Mouse (Mus musculus): ENCODE data around the gene Nudc. TPM values are rescaled to one million over a fixed set of nuclear protein-coding genes. Genes with fewer than 3 reads are reported as not detected.
A peak's percentile ranks its signal among the peaks of the same experiment; 100 is the strongest.
"Not testable (repeated sequence)": the region's sequence is repeated elsewhere in the genome, so short reads cannot be mapped to it uniquely, and the experiment has no call there.

Gene Nudc
- total RNA-seq, 1 experiment from 2014 or later = 65.1 TPM

- no peak for ATAC-seq (ENCODE audit: extremely low read depth, insufficient number of reproducible peaks, low FRiP score, poor library complexity, severe bottlenecking)
These were observed 7.1 kb upstream of the Nudc start, which contains the start of gene Nr0b2 for GRCm38 (mm10) chr4:133552768-133553447. Gene Nr0b2, plus strand, starts transcription at chr4:133553376.

GRCm38 (mm10) chr4:133552029-133552428 is 6.2 kb upstream of the Nudc start:
- ATAC-seq (ENCODE audit: extremely low read depth, insufficient number of reproducible peaks, low FRiP score, poor library complexity, severe bottlenecking) = no peak

GRCm38 (mm10) chr4:133536652-133537051 is 9.1 kb downstream of the Nudc start:
- ATAC-seq (ENCODE audit: extremely low read depth, insufficient number of reproducible peaks, low FRiP score, poor library complexity, severe bottlenecking) = no peak

GRCm38 (mm10) chr4:133536081-133536480 is 9.7 kb downstream of the Nudc start:
- no peak for ATAC-seq (ENCODE audit: extremely low read depth, insufficient number of reproducible peaks, low FRiP score, poor library complexity, severe bottlenecking)

GRCm38 (mm10) chr4:133532777-133533176 is 13.0 kb downstream of the Nudc start:
- no peak for ATAC-seq (ENCODE audit: extremely low read depth, insufficient number of reproducible peaks, low FRiP score, poor library complexity, severe bottlenecking)

GRCm38 (mm10) chr4:133527788-133528187 is 18.0 kb downstream of the Nudc start:
- ATAC-seq (ENCODE audit: extremely low read depth, insufficient number of reproducible peaks, low FRiP score, poor library complexity, severe bottlenecking) = no peak

GRCm38 (mm10) chr4:133521502-133521901 is 24.3 kb downstream of the Nudc start:
- no peak for ATAC-seq (ENCODE audit: extremely low read depth, insufficient number of reproducible peaks, low FRiP score, poor library complexity, severe bottlenecking)

GRCm38 (mm10) chr4:133519369-133519665 is 26.5 kb downstream of the Nudc start:
- ATAC-seq (ENCODE audit: extremely low read depth, insufficient number of reproducible peaks, low FRiP score, poor library complexity, severe bottlenecking) = no peak

GRCm38 (mm10) chr4:133518601-133519368 is 27.0 kb downstream of the Nudc start, which contains the start of gene Kdf1:
Gene Kdf1, plus strand, starts transcription at chr4:133518963.
- ATAC-seq (ENCODE audit: extremely low read depth, insufficient number of reproducible peaks, low FRiP score, poor library complexity, severe bottlenecking) = no peak

GRCm38 (mm10) chr4:133512972-133513371 is 32.8 kb downstream of the Nudc start:
- ATAC-seq (ENCODE audit: extremely low read depth, insufficient number of reproducible peaks, low FRiP score, poor library complexity, severe bottlenecking) = peak; percentile 69

GRCm38 (mm10) chr4:133512511-133512910 is 33.3 kb downstream of the Nudc start:
- ATAC-seq (ENCODE audit: extremely low read depth, insufficient number of reproducible peaks, low FRiP score, poor library complexity, severe bottlenecking) = not testable (repeated sequence)

- ATAC-seq (ENCODE audit: extremely low read depth, insufficient number of reproducible peaks, low FRiP score, poor library complexity, severe bottlenecking) = no peak
These were observed 34.7 kb downstream of the Nudc start for GRCm38 (mm10) chr4:133511050-133511449.

GRCm38 (mm10) chr4:133508990-133509389 is 36.8 kb downstream of the Nudc start:
- ATAC-seq (ENCODE audit: extremely low read depth, insufficient number of reproducible peaks, low FRiP score, poor library complexity, severe bottlenecking) = no peak

GRCm38 (mm10) chr4:133506573-133506972 is 39.2 kb downstream of the Nudc start:
- ATAC-seq (ENCODE audit: extremely low read depth, insufficient number of reproducible peaks, low FRiP score, poor library complexity, severe bottlenecking) = no peak

- no peak for ATAC-seq (ENCODE audit: extremely low read depth, insufficient number of reproducible peaks, low FRiP score, poor library complexity, severe bottlenecking)
These were observed 40.9 kb downstream of the Nudc start for GRCm38 (mm10) chr4:133504755-133505485.

GRCm38 (mm10) chr4:133504300-133504699 is 41.5 kb downstream of the Nudc start:
- no peak for ATAC-seq (ENCODE audit: extremely low read depth, insufficient number of reproducible peaks, low FRiP score, poor library complexity, severe bottlenecking)

- ATAC-seq (ENCODE audit: extremely low read depth, insufficient number of reproducible peaks, low FRiP score, poor library complexity, severe bottlenecking) = no peak; the same call in 1 of the 2 replicates
These were observed 44.3 kb downstream of the Nudc start for GRCm38 (mm10) chr4:133501514-133501913.

GRCm38 (mm10) chr4:133498160-133498724 is 47.6 kb downstream of the Nudc start, which contains the start of gene Trnp1:
Gene Trnp1, minus strand, starts transcription at chr4:133498550.
- no peak for ATAC-seq (ENCODE audit: extremely low read depth, insufficient number of reproducible peaks, low FRiP score, poor library complexity, severe bottlenecking)

GRCm38 (mm10) chr4:133497461-133498159 is 48.2 kb downstream of the Nudc start:
- ATAC-seq (ENCODE audit: extremely low read depth, insufficient number of reproducible peaks, low FRiP score, poor library complexity, severe bottlenecking) = no peak
